Mouse (Mus musculus) liver, embryonic 12.5 days (tissue): ENCODE data around the gene Dpy30. TPM values are rescaled to one million over a fixed set of nuclear protein-coding genes. Genes with fewer than 3 reads are reported as not detected.

Experiments
- ATAC-seq: fragments of 200-750 bp; cut with Nextera tagmentation; 2 replicates; pipeline ENCODE4 v1.8.0; 2017; ENCODE audit warnings: moderate number of reproducible peaks, mild to moderate bottlenecking, moderate library complexity
- H3K27ac ChIP-seq: fragments of 300-500 bp; sonication (generic); 2 replicates; pipeline ENCODE4 v1.5.1; 2016; ENCODE audit warnings: mild to moderate bottlenecking
- H3K27me3 ChIP-seq: fragments of 300-500 bp; sonication (generic); replicated peaks from 2 replicates; pipeline ENCODE4 v1.6.1; 2016; ENCODE audit warnings: mild to moderate bottlenecking, moderate library complexity
- H3K36me3 ChIP-seq: fragments of 300-500 bp; sonication (generic); 2 replicates; pipeline ENCODE4 v1.6.1; 2016; ENCODE audit warnings: mild to moderate bottlenecking, moderate library complexity
- H3K4me1 ChIP-seq: fragments of 300-500 bp; sonication (generic); 2 replicates; pipeline ENCODE4 v1.6.1; 2016
- H3K4me2 ChIP-seq: fragments of 300-500 bp; sonication (generic); 2 replicates; pipeline ENCODE4 v1.6.1; 2016; ENCODE audit warnings: mild to moderate bottlenecking, moderate library complexity
- H3K4me3 ChIP-seq: fragments of 300-500 bp; sonication (generic); 2 replicates; pipeline ENCODE4 v1.5.1; 2016; ENCODE audit warnings: mild to moderate bottlenecking, moderate library complexity
- H3K9ac ChIP-seq: fragments of 300-500 bp; sonication (generic); 2 replicates; pipeline ENCODE4 v1.6.1; 2016; ENCODE audit warnings: mild to moderate bottlenecking, moderate library complexity
- H3K9me3 ChIP-seq: fragments of 300-500 bp; sonication (generic); replicated peaks from 2 replicates; pipeline ENCODE4 v1.6.1; 2016; ENCODE audit warnings: mild to moderate bottlenecking, moderate library complexity
- WGBS: fragments of 180-500 bp; shearing (Covaris S2); methylation state at CpG from one replicate; pipeline ENCODE4 v1.1.7; 2016; ENCODE audit not compliant: insufficient replicate concordance; 5-methylcytosine and 5-hydroxymethylcytosine counted together
- polyA plus RNA-seq: library from polyadenylated mRNA; unstranded; fragments of >200 nt; fragmentation: Nextera tagmentation; extraction: Ambion mirVana; gene quantifications from 2 replicates; pipeline ENCODE4 v1.2.1, GENCODE M21; 2016

Gene Dpy30
- polyA plus RNA-seq, 1 experiment from 2014 or later = 209 TPM

GRCm38 (mm10) chr17:74271541-74272268 lies 52.0 kb downstream of the Dpy30 start:
- Histone ChIP-seq H3K9me3 (peaks cover 11% of the 10 kb centered on the region), H3K36me3 (peaks cover 37% of the 10 kb centered on the region), H3K27ac (peak overlapping the region; percentile 49), H3K4me2 (no peak overlapping the region), H3K4me3 (no peak overlapping the region), H3K4me1 (peaks cover 71% of the 10 kb centered on the region), H3K9ac (no peak overlapping the region), H3K27me3 (no peaks in the 10 kb centered on the region)
- WGBS = 68% methylated on average over 3 of the region's 3 CpGs
- ATAC-seq = no peak

- Histone ChIP-seq H3K9me3 (peaks cover 11% of the 10 kb centered on the region), H3K27ac (no peak overlapping the region), H3K4me1 (peaks cover 82% of the 10 kb centered on the region), H3K36me3 (peaks cover 32% of the 10 kb centered on the region), H3K27me3 (no peaks in the 10 kb centered on the region), H3K4me3 (no peak overlapping the region), H3K9ac (no peak overlapping the region), H3K4me2 (no peak overlapping the region)
- WGBS = 76% methylated on average over 2 of the region's 2 CpGs
- no peak for ATAC-seq
These were observed 53.5 kb downstream of the Dpy30 start for GRCm38 (mm10) chr17:74270205-74270604.

- 49% methylated on average over 11 of the region's 11 CpGs for WGBS
- Histone ChIP-seq H3K4me2 (peak overlapping the region; percentile 55), H3K4me3 (no peak overlapping the region; the same call in none of the 2 replicates), H3K4me1 (peaks cover 81% of the 10 kb centered on the region), H3K9ac (peak overlapping the region; percentile 55), H3K27me3 (no peaks in the 10 kb centered on the region), H3K9me3 (peaks cover 11% of the 10 kb centered on the region), H3K27ac (peak overlapping the region; percentile 94), H3K36me3 (peaks cover 30% of the 10 kb centered on the region)
- ATAC-seq = peak; percentile 94
These were observed 56.1 kb downstream of the Dpy30 start for GRCm38 (mm10) chr17:74267415-74268180.

GRCm38 (mm10) chr17:74265636-74266035 lies 58.1 kb downstream of the Dpy30 start:
- WGBS = 46% methylated on average over 1 of the region's 1 CpGs
- Histone ChIP-seq H3K4me3 (no peak overlapping the region), H3K27me3 (no peaks in the 10 kb centered on the region), H3K27ac (peak overlapping the region; percentile 94), H3K4me2 (peak overlapping the region; percentile 55; the same call in 1 of the 2 replicates), H3K9ac (peak overlapping the region; percentile 45; the same call in 1 of the 2 replicates), H3K9me3 (peaks cover 11% of the 10 kb centered on the region), H3K4me1 (peaks cover 83% of the 10 kb centered on the region), H3K36me3 (peaks cover 26% of the 10 kb centered on the region)
- no peak for ATAC-seq

GRCm38 (mm10) chr17:74265156-74265505 lies 58.6 kb downstream of the Dpy30 start:
- H3K9ac ChIP-seq = peak overlapping the region; percentile 45
- no peak overlapping the region for H3K4me2 ChIP-seq
- peaks cover 83% of the 10 kb centered on the region for H3K4me1 ChIP-seq
- no peak for ATAC-seq
- no peak overlapping the region for H3K4me3 ChIP-seq
- H3K27ac ChIP-seq = peak overlapping the region; percentile 63
- H3K36me3 ChIP-seq = peaks cover 26% of the 10 kb centered on the region
- H3K27me3 ChIP-seq = no peaks in the 10 kb centered on the region
- WGBS = 39% methylated on average over 5 of the region's 5 CpGs
- H3K9me3 ChIP-seq = peaks cover 11% of the 10 kb centered on the region

- H3K4me1 ChIP-seq = peaks cover 86% of the 10 kb centered on the region
- WGBS = 65% methylated on average over 3 of the region's 3 CpGs
- ATAC-seq = no peak
These were observed 59.2 kb downstream of the Dpy30 start for GRCm38 (mm10) chr17:74264333-74265155.

GRCm38 (mm10) chr17:74262415-74262814 lies 61.3 kb downstream of the Dpy30 start:
- Histone ChIP-seq H3K27me3 (no peaks in the 10 kb centered on the region), H3K4me3 (no peak overlapping the region), H3K9me3 (no peaks in the 10 kb centered on the region), H3K27ac (0 out of 2 replicates have a peak overlapping the region, but pooled peaks have one; percentile 10), H3K36me3 (peaks cover 15% of the 10 kb centered on the region), H3K9ac (no peak overlapping the region), H3K4me2 (no peak overlapping the region), H3K4me1 (peaks cover 81% of the 10 kb centered on the region)
- 71% methylated on average over 3 of the region's 3 CpGs for WGBS
- no peak for ATAC-seq

More at GRCm38 (mm10) chr17:74264333-74265155, 59.2 kb downstream of the Dpy30 start:
- no peak overlapping the region for H3K4me3 ChIP-seq
- H3K9ac ChIP-seq = peak overlapping the region; percentile 45
- H3K27me3 ChIP-seq = no peaks in the 10 kb centered on the region
- no peak overlapping the region for H3K4me2 ChIP-seq
- H3K9me3 ChIP-seq = peaks cover 11% of the 10 kb centered on the region
- peaks cover 24% of the 10 kb centered on the region for H3K36me3 ChIP-seq
- peak overlapping the region; percentile 63 for H3K27ac ChIP-seq

Other genes with a start within 250 kb of the Dpy30 start
- 97.7 and 98.5 TPM in 2 replicates for gene Memo1, start 28.4 kb downstream of the Dpy30 start, polyA plus RNA-seq
- gene Spast, start 15.0 kb upstream of the Dpy30 start, polyA plus RNA-seq = 10.6 and 10.7 TPM in 2 replicates
- 22.0 and 22.4 TPM in 2 replicates for gene Slc30a6, start 71.7 kb upstream of the Dpy30 start, polyA plus RNA-seq
- 0.26 and 0.33 TPM in 2 replicates for gene Nlrc4, start 135.2 kb upstream of the Dpy30 start, polyA plus RNA-seq
- gene Yipf4, start 165.5 kb upstream of the Dpy30 start, polyA plus RNA-seq = 63.2 and 64.7 TPM in 2 replicates
- gene Birc6, start 204.4 kb upstream of the Dpy30 start, polyA plus RNA-seq = 50.8 and 51.3 TPM in 2 replicates